Mouse (Mus musculus) MEL (cell line): ENCODE measurements around the gene Slc22a23. TPM values are rescaled to one million over a fixed set of nuclear protein-coding genes. Genes with fewer than 3 reads are reported as not detected.

Experiments used
- DNase-seq: peaks from one replicate; pipeline ENCODE4 v3.0.0; 2011; ENCODE audit warnings: low read depth, low spot score
- H3K27ac ChIP-seq: 2 replicates; pipeline ENCODE4 v1.5.1; 2012; ENCODE audit warnings: low read depth, mild to moderate bottlenecking, control low read depth, low read length, moderate library complexity; ENCODE audit not compliant: control insufficient read depth
- H3K27me3 ChIP-seq, 2 experiments: fragments of 150-350 bp in 1 of 2; sonication (generic) in 1 of 2; 2 replicates each; pipeline ENCODE4 v1.6.1; 2012; ENCODE audit warnings: low read length in 2 of 2, mild to moderate bottlenecking in 2 of 2, improper control_type of control experiment in 1 of 2, moderate library complexity in 1 of 2; ENCODE audit not compliant: insufficient read depth in 2 of 2, control insufficient read depth in 1 of 2
- H3K36me3 ChIP-seq, 2 experiments: 2 replicates each; pipeline ENCODE4 v1.6.1; 2012 to 2014; ENCODE audit warnings: low read length in 2 of 2, improper control_type of control experiment in 1 of 2, inconsistent platforms in 1 of 2, mild to moderate bottlenecking in 1 of 2; ENCODE audit not compliant: insufficient read depth in 2 of 2, control insufficient read depth in 1 of 2
- H3K4me1 ChIP-seq, 2 experiments: fragments of 150-350 bp in 1 of 2; sonication (generic) in 1 of 2; 2 replicates each; pipeline ENCODE4 v1.6.1; 2012; ENCODE audit warnings: low read length in 2 of 2, improper control_type of control experiment in 1 of 2, mild to moderate bottlenecking in 1 of 2; ENCODE audit not compliant: insufficient read depth in 2 of 2, control insufficient read depth in 1 of 2
- H3K4me3 ChIP-seq, 2 experiments: fragments of 150-350 bp in 1 of 2; sonication (generic) in 1 of 2; 2 replicates each; pipeline ENCODE4 v1.5.1; 2012; ENCODE audit warnings: low read depth in 2 of 2, low read length in 2 of 2, mild to moderate bottlenecking in 2 of 2, moderate library complexity in 2 of 2, control low read depth in 1 of 2, improper control_type of control experiment in 1 of 2; ENCODE audit not compliant: control insufficient read depth in 1 of 2, insufficient read depth in 1 of 2
- H3K79me2 ChIP-seq: 2 replicates; pipeline ENCODE4 v1.6.1; 2012; ENCODE audit warnings: mild to moderate bottlenecking, low read length, moderate library complexity; ENCODE audit not compliant: control insufficient read depth, poor library complexity, insufficient read depth
- H3K9ac ChIP-seq: 2 replicates; pipeline ENCODE4 v1.6.1; 2012; ENCODE audit warnings: low read depth, mild to moderate bottlenecking, control low read depth, low read length, moderate library complexity; ENCODE audit not compliant: control insufficient read depth, poor library complexity, severe bottlenecking
- H3K9me3 ChIP-seq: fragments of 150-350 bp; sonication (generic); replicated peaks from 2 replicates; pipeline ENCODE4 v1.6.1; 2012; ENCODE audit warnings: mild to moderate bottlenecking, low read length, improper control_type of control experiment, moderate library complexity; ENCODE audit not compliant: insufficient read depth
- CHD1 ChIP-seq: IDR thresholded peaks from 2 replicates; pipeline ENCODE4 v1.6.1; 2012; ENCODE audit warnings: low read depth, mild to moderate bottlenecking, inconsistent platforms, low read length, improper control_type of control experiment
- CTCF ChIP-seq, 3 experiments: IDR thresholded peaks in 2 of 3; conservative IDR thresholded peaks in 1 of 3; 2 replicates each; pipeline ENCODE4 v1.5.1; 2011 to 2012; ENCODE audit warnings: low read length in 3 of 3, low read depth in 2 of 3, mild to moderate bottlenecking in 2 of 3, improper control_type of control experiment in 1 of 3, inconsistent platforms in 1 of 3, mixed read lengths in 1 of 3, moderate library complexity in 1 of 3; ENCODE audit not compliant: control insufficient read depth in 1 of 3, insufficient read depth in 1 of 3, poor library complexity in 1 of 3, severe bottlenecking in 1 of 3
- EP300 ChIP-seq, 2 experiments: IDR thresholded peaks; 2 replicates each; pipeline ENCODE4 v1.6.1; 2011; ENCODE audit warnings: improper control_type of control experiment in 2 of 2, low read length in 2 of 2, low read depth in 1 of 2, mild to moderate bottlenecking in 1 of 2
- GABPA ChIP-seq: IDR thresholded peaks from 2 replicates; pipeline ENCODE4 v1.6.1; 2012; ENCODE audit warnings: low read depth, mild to moderate bottlenecking, inconsistent platforms, low read length, improper control_type of control experiment, moderate library complexity
- HCFC1 ChIP-seq: IDR thresholded peaks from 2 replicates; pipeline ENCODE4 v1.6.1; 2012; ENCODE audit warnings: low read depth, mild to moderate bottlenecking, inconsistent platforms, low read length, improper control_type of control experiment, moderate library complexity
- MAFK ChIP-seq: IDR thresholded peaks from 2 replicates; pipeline ENCODE4 v1.6.1; 2011; ENCODE audit warnings: low read depth, mild to moderate bottlenecking, low read length, improper control_type of control experiment, borderline replicate concordance
- MAZ ChIP-seq: IDR thresholded peaks from 2 replicates; pipeline ENCODE4 v1.6.1; 2012; ENCODE audit warnings: low read depth, mild to moderate bottlenecking, inconsistent platforms, low read length, improper control_type of control experiment
- MEF2A ChIP-seq: IDR thresholded peaks from 2 replicates; pipeline ENCODE4 v1.6.1; 2014; ENCODE audit warnings: low read depth, mild to moderate bottlenecking, inconsistent platforms, low read length, improper control_type of control experiment; ENCODE audit not compliant: poor library complexity, insufficient replicate concordance, severe bottlenecking; ENCODE audit errors: extremely low read depth
- MYB ChIP-seq: IDR thresholded peaks from 2 replicates; pipeline ENCODE4 v1.6.1; 2011; ENCODE audit warnings: mild to moderate bottlenecking, low read depth, low read length, improper control_type of control experiment
- MYC ChIP-seq: IDR thresholded peaks from 2 replicates; pipeline ENCODE4 v1.6.1; 2011; ENCODE audit warnings: low read depth, mild to moderate bottlenecking, low read length, improper control_type of control experiment, moderate library complexity
- NELFE ChIP-seq: IDR thresholded peaks from 2 replicates; pipeline ENCODE4 v1.6.1; 2011; ENCODE audit warnings: low read depth, low read length, improper control_type of control experiment
- POLR2A ChIP-seq, 2 experiments: IDR thresholded peaks; 2 replicates each; pipeline ENCODE4 v1.6.1; 2011 to 2012; ENCODE audit warnings: low read length in 2 of 2, mild to moderate bottlenecking in 2 of 2, control low read depth in 1 of 2, improper control_type of control experiment in 1 of 2, low read depth in 1 of 2, moderate library complexity in 1 of 2; ENCODE audit not compliant: control insufficient read depth in 1 of 2, insufficient read depth in 1 of 2, poor library complexity in 1 of 2
- POLR2AphosphoS2 ChIP-seq: IDR thresholded peaks from 2 replicates; pipeline ENCODE4 v1.6.1; 2011; ENCODE audit warnings: low read length, improper control_type of control experiment
- POLR2AphosphoS5 ChIP-seq: IDR thresholded peaks from 2 replicates; pipeline ENCODE4 v1.6.1; 2012; ENCODE audit warnings: low read depth, borderline replicate concordance, mild to moderate bottlenecking, inconsistent platforms, low read length, moderate library complexity, mixed read lengths
- RCOR1 ChIP-seq: IDR thresholded peaks from 2 replicates; pipeline ENCODE4 v1.6.1; 2012; ENCODE audit warnings: low read depth, mild to moderate bottlenecking, inconsistent platforms, low read length, improper control_type of control experiment
- SMC3 ChIP-seq: IDR thresholded peaks from 2 replicates; pipeline ENCODE4 v1.6.1; 2011; ENCODE audit warnings: low read depth, low read length, improper control_type of control experiment
- TAL1 ChIP-seq: IDR thresholded peaks from 2 replicates; pipeline ENCODE4 v1.6.1; 2012; ENCODE audit warnings: mild to moderate bottlenecking, inconsistent platforms, low read length, moderate library complexity, mixed read lengths
- TCF12 ChIP-seq: IDR thresholded peaks from 2 replicates; pipeline ENCODE4 v1.6.1; 2014; ENCODE audit warnings: low read depth, mild to moderate bottlenecking, inconsistent platforms, low read length, improper control_type of control experiment, moderate library complexity
- USF1 ChIP-seq: IDR thresholded peaks from 2 replicates; pipeline ENCODE4 v1.6.1; 2014; ENCODE audit warnings: low read depth, mild to moderate bottlenecking, inconsistent platforms, low read length, improper control_type of control experiment, moderate library complexity
- ZC3H11A ChIP-seq: IDR thresholded peaks from 2 replicates; pipeline ENCODE4 v1.6.1; 2012; ENCODE audit warnings: low read depth, mild to moderate bottlenecking, inconsistent platforms, low read length, improper control_type of control experiment
- ZKSCAN1 ChIP-seq: IDR thresholded peaks from 2 replicates; pipeline ENCODE4 v1.6.1; 2012; ENCODE audit warnings: low read depth, mild to moderate bottlenecking, inconsistent platforms, low read length, improper control_type of control experiment, moderate library complexity
- ZNF384 ChIP-seq: IDR thresholded peaks from 2 replicates; pipeline ENCODE4 v1.6.1; 2012; ENCODE audit warnings: low read depth, mild to moderate bottlenecking, inconsistent platforms, low read length, improper control_type of control experiment
- polyA plus RNA-seq, 2 experiments: library from polyadenylated mRNA; stranded (reverse) in 1 of 2; unstranded in 1 of 2; fragments of >175 nt in 1 of 2; fragments of >200 nt in 1 of 2; gene quantifications; 2 replicates each; pipeline versions ENCODE4 v1.2.1 to v1.2.4; 2012; ENCODE audit warnings: low replicate concordance in 2 of 2, low read depth in 1 of 2; ENCODE audit not compliant: insufficient read length in 2 of 2, insufficient read depth in 1 of 2, missing spikeins in 1 of 2
- total RNA-seq: library from RNA; depleted of rRNA; stranded (reverse); fragments of 300-350 nt; gene quantifications from 2 replicates; pipeline ENCODE4 v1.2.3, GENCODE M21; 2012

The Slc22a23 gene
- total and polyA plus RNA-seq, 3 experiments, result 22.2 to 24.3 TPM; not detected in 1

DNA sequence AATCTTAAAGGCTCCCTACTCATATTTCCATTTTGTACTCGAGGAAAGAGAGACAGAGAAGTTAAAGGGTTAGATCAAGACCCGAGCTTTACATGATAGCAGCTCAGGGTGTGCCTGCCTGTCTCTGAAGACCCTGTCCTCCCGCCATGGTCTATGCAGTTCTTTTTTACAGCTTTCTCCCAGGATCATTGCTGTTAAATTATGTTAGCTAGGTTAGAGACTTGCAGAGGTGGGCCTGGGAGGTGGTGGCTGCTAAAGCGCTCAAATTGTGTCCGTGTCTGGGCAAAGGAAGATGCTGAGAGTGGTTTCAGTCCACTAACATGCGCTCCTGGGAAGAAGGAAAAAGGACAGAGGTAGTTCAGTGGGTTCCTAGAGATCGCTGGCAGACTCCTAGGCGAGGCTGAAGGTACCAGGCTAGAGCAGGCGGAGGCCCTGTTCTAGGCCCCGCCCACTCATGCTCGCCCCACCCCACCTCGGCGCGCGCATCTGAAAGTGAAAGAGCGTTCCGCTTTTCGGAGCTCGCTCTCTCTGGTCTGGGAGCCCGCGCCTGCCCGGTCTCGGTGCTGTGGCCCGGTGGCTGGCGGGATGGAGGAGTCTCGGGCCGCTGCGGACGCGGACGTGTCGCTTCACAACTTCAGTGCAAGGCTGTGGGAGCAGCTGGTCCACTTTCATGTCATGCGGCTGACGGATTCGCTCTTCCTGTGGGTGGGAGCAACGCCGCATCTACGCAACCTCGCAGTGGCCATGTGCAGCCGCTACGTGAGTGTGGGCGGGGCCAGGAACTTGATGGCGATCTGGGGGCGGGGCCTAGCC is 182.3 kb downstream of the Slc22a23 start, which contains the start of gene Psmg4 (continued):
- TF ChIP-seq CHD1 (no peak), ZKSCAN1 (no peak), ZC3H11A (no peak), TCF12 (no peak; the same call in none of the 2 replicates), POLR2AphosphoS2 (peak; percentile 83; the same call in 1 of the 2 replicates), POLR2AphosphoS5 (no peak), ZNF384 (no peak), MAFK (no peak), MYB (no peak), POLR2A (IDR thresholded peaks at IDR 0.05; ENCODE audit: control insufficient read depth in 1 of 2, insufficient read depth in 1 of 2, low read depth in 1 of 2, low read length in 2 of 2, poor library complexity in 1 of 2) (peak; percentile 95 to 96), USF1 (peak; percentile 45; the same call in 1 of the 2 replicates), HCFC1 (peak; percentile 83), RCOR1 (no peak), MEF2A (0 out of 2 replicates have a peak, but pooled peaks have one; percentile 46), MAZ (no peak; the same call in 1 of the 2 replicates), CTCF (IDR thresholded peaks at IDR 0.05 in 2 of 3, conservative IDR thresholded peaks at IDR 0.05 in 1 of 3; ENCODE audit: control insufficient read depth in 1 of 3, insufficient read depth in 1 of 3, low read depth in 2 of 3, low read length in 3 of 3, poor library complexity in 1 of 3, severe bottlenecking in 1 of 3) (no peak), EP300 (IDR thresholded peaks at IDR 0.05; ENCODE audit: low read depth in 1 of 2, low read length in 2 of 2) (peak in 1 of 2 experiments; percentile 12; a peak in 1 of 4 replicates), TAL1 (no peak)

- Histone ChIP-seq H3K36me3 (peaks cover 0 to 10% of the 10 kb centered on the region in 2 experiments; a peak in 1 of 4 replicates), H3K79me2 (peaks cover 14% of the 10 kb centered on the region), H3K4me1 (peaks cover 0 to 9% of the 10 kb centered on the region in 2 experiments; a peak in 1 of 4 replicates), H3K27me3 (no peaks in the 10 kb centered on the region), H3K9ac (no peak overlapping the region), H3K4me3 (no peak overlapping the region), H3K9me3 (no peaks in the 10 kb centered on the region), H3K27ac (no peak overlapping the region)
- TF ChIP-seq ZKSCAN1 (no peak), SMC3 (no peak), NELFE (no peak), GABPA (no peak), MYC (no peak)
- no peak for DNase-seq
Observed at GRCm38 (mm10) chr13:34159926-34160325, 185.1 kb downstream of the Slc22a23 start.
